Mouse (Mus musculus): ENCODE results near the gene Cop1. TPM values are rescaled to one million over a fixed set of nuclear protein-coding genes. Genes with fewer than 3 reads are reported as not detected.
A peak's percentile ranks its signal among the peaks of the same experiment; 100 is the strongest.
"Not testable (repeated sequence)": the region's sequence is repeated elsewhere in the genome, so short reads cannot be mapped to it uniquely, and the experiment has no call there.

Gene Cop1
- polyA plus RNA-seq (2015; fragmentation: Nextera tagmentation; extraction: Ambion mirVana): 89.5 and 91.8 TPM in 2 replicates

GRCm38 (mm10) chr1:159231781-159232571, at the start of gene Cop1:
TSS of gene Cop1 (plus strand) at chr1:159232320.
- peak within 1 kb of the TSS; percentile 70 for H3K4me2 ChIP-seq
- H3K27me3 ChIP-seq (replicated peaks); H3K9me3 ChIP-seq; H3K4me1 ChIP-seq; H3K36me3 ChIP-seq: not testable (repeated sequence)
- peak within 1 kb of the TSS; percentile 71 for H3K4me3 ChIP-seq (replicated peaks)
- peak; percentile 96 for ATAC-seq (ENCODE audit: insufficient read depth, low FRiP score, low read depth)
- WGBS: under 1% methylated on average over 76 of the region's 97 CpGs
- H3K27ac ChIP-seq: peak within 1 kb of the TSS; percentile 98
- peak within 1 kb of the TSS; percentile 50; the same call in 1 of the 2 replicates for H3K9ac ChIP-seq

- no peak overlapping the region for H3K4me2 ChIP-seq
- H3K27ac ChIP-seq: no peak overlapping the region
- WGBS: 69% methylated on average over 3 of the region's 3 CpGs
- ATAC-seq (ENCODE audit: insufficient read depth, low FRiP score, low read depth): no peak
- H3K9me3 ChIP-seq: no peaks in the 10 kb centered on the region
- no peaks in the 10 kb centered on the region for H3K36me3 ChIP-seq
- no peaks in the 10 kb centered on the region for H3K4me1 ChIP-seq
- H3K9ac ChIP-seq: no peak overlapping the region
- H3K4me3 ChIP-seq (replicated peaks): no peak overlapping the region
- H3K27me3 ChIP-seq (replicated peaks): no peaks in the 10 kb centered on the region
These were observed 45.4 kb upstream of the Cop1 start for GRCm38 (mm10) chr1:159186741-159187140.

- no peaks in the 10 kb centered on the region for H3K9me3 ChIP-seq
- H3K9ac ChIP-seq: no peak overlapping the region
- H3K4me3 ChIP-seq (replicated peaks): no peak overlapping the region
- no peaks in the 10 kb centered on the region for H3K4me1 ChIP-seq
- ATAC-seq (ENCODE audit: insufficient read depth, low FRiP score, low read depth): no peak
- no peak overlapping the region for H3K27ac ChIP-seq
- no peaks in the 10 kb centered on the region for H3K27me3 ChIP-seq (replicated peaks)
- WGBS: 66% methylated on average over 3 of the region's 3 CpGs
- no peak overlapping the region for H3K4me2 ChIP-seq
- no peaks in the 10 kb centered on the region for H3K36me3 ChIP-seq
These were observed 33.5 kb upstream of the Cop1 start for GRCm38 (mm10) chr1:159198603-159199002.

GRCm38 (mm10) chr1:159199606-159200005, 32.5 kb upstream of the Cop1 start:
- H3K4me1 ChIP-seq: no peaks in the 10 kb centered on the region

GRCm38 (mm10) chr1:159201220-159201619, 30.9 kb upstream of the Cop1 start:
- no peak for ATAC-seq (ENCODE audit: insufficient read depth, low FRiP score, low read depth)
- no peak overlapping the region for H3K9ac ChIP-seq
- H3K27me3 ChIP-seq (replicated peaks): no peaks in the 10 kb centered on the region
- H3K36me3 ChIP-seq: no peaks in the 10 kb centered on the region
- no peak overlapping the region for H3K4me2 ChIP-seq
- H3K9me3 ChIP-seq: no peaks in the 10 kb centered on the region
- no peak overlapping the region for H3K27ac ChIP-seq
- H3K4me1 ChIP-seq: no peaks in the 10 kb centered on the region
- H3K4me3 ChIP-seq (replicated peaks): no peak overlapping the region

More at GRCm38 (mm10) chr1:159199606-159200005, 32.5 kb upstream of the Cop1 start:
- H3K36me3 ChIP-seq: no peaks in the 10 kb centered on the region
- H3K9me3 ChIP-seq: no peaks in the 10 kb centered on the region
- 59% methylated on average over 3 of the region's 3 CpGs for WGBS
- H3K9ac ChIP-seq: no peak overlapping the region
- no peaks in the 10 kb centered on the region for H3K27me3 ChIP-seq (replicated peaks)
- ATAC-seq (ENCODE audit: insufficient read depth, low FRiP score, low read depth): no peak; the same call in 1 of the 2 replicates
- H3K27ac ChIP-seq: no peak overlapping the region
- no peak overlapping the region for H3K4me2 ChIP-seq
- no peak overlapping the region for H3K4me3 ChIP-seq (replicated peaks)

GRCm38 (mm10) chr1:159211711-159212110, 20.4 kb upstream of the Cop1 start:
- Histone ChIP-seq H3K4me2 (no peak overlapping the region), H3K27me3 (replicated peaks) (no peaks in the 10 kb centered on the region), H3K27ac (no peak overlapping the region), H3K9me3 (no peaks in the 10 kb centered on the region), H3K4me1 (no peaks in the 10 kb centered on the region), H3K9ac (no peak overlapping the region), H3K4me3 (replicated peaks) (no peak overlapping the region), H3K36me3 (no peaks in the 10 kb centered on the region)
- WGBS: 79% methylated on average over 4 of the region's 4 CpGs
- ATAC-seq (ENCODE audit: insufficient read depth, low FRiP score, low read depth): no peak

- H3K4me1 ChIP-seq: no peaks in the 10 kb centered on the region
- H3K4me2 ChIP-seq: no peak overlapping the region
- no peak overlapping the region for H3K27ac ChIP-seq
- 88% methylated on average over 4 of the region's 4 CpGs for WGBS
- no peaks in the 10 kb centered on the region for H3K36me3 ChIP-seq
- ATAC-seq (ENCODE audit: insufficient read depth, low FRiP score, low read depth): no peak
- no peaks in the 10 kb centered on the region for H3K27me3 ChIP-seq (replicated peaks)
- no peak overlapping the region for H3K4me3 ChIP-seq (replicated peaks)
- H3K9me3 ChIP-seq: no peaks in the 10 kb centered on the region
- no peak overlapping the region for H3K9ac ChIP-seq
These were observed 14.7 kb upstream of the Cop1 start for GRCm38 (mm10) chr1:159217437-159217836.

GRCm38 (mm10) chr1:159222046-159222445, 10.1 kb upstream of the Cop1 start:
- no peaks in the 10 kb centered on the region for H3K27me3 ChIP-seq (replicated peaks)
- no peaks in the 10 kb centered on the region for H3K9me3 ChIP-seq
- H3K9ac ChIP-seq: no peak overlapping the region
- no peaks in the 10 kb centered on the region for H3K36me3 ChIP-seq
- 48% methylated on average over 2 of the region's 2 CpGs for WGBS
- H3K4me1 ChIP-seq: no peaks in the 10 kb centered on the region
- H3K4me3 ChIP-seq (replicated peaks): no peak overlapping the region
- no peak for ATAC-seq (ENCODE audit: insufficient read depth, low FRiP score, low read depth)
- no peak overlapping the region for H3K4me2 ChIP-seq
- no peak overlapping the region for H3K27ac ChIP-seq

- Histone ChIP-seq H3K27me3 (replicated peaks) (no peaks in the 10 kb centered on the region), H3K4me3 (replicated peaks) (no peak overlapping the region), H3K4me2 (no peak overlapping the region), H3K9me3 (no peaks in the 10 kb centered on the region), H3K9ac (no peak overlapping the region), H3K4me1 (no peaks in the 10 kb centered on the region), H3K36me3 (no peaks in the 10 kb centered on the region), H3K27ac (no peak overlapping the region)
- peak; percentile 66; the same call in 1 of the 2 replicates for ATAC-seq (ENCODE audit: insufficient read depth, low FRiP score, low read depth)
- WGBS: 49% methylated on average over 8 of the region's 8 CpGs
These were observed 6.9 kb upstream of the Cop1 start for GRCm38 (mm10) chr1:159225064-159225824.

- peak; percentile 76 for ATAC-seq (ENCODE audit: insufficient read depth, low FRiP score, low read depth)
- H3K36me3 ChIP-seq; H3K9me3 ChIP-seq; H3K27me3 ChIP-seq (replicated peaks); H3K4me1 ChIP-seq: not testable (repeated sequence)
- Histone ChIP-seq H3K27ac (peak overlapping the region; percentile 98), H3K4me3 (replicated peaks) (peak overlapping the region; percentile 71), H3K4me2 (peak overlapping the region; percentile 61), H3K9ac (peak overlapping the region; percentile 40; the same call in 1 of the 2 replicates)
- under 1% methylated on average over 34 of the region's 47 CpGs for WGBS
These were observed 597 bp downstream of the Cop1 start for GRCm38 (mm10) chr1:159232572-159233261.

- H3K27ac ChIP-seq: peak overlapping the region; percentile 10; the same call in 1 of the 2 replicates
- no peak overlapping the region for H3K9ac ChIP-seq
- peak overlapping the region; percentile 71 for H3K4me3 ChIP-seq (replicated peaks)
- no peaks in the 10 kb centered on the region for H3K27me3 ChIP-seq (replicated peaks)
- peak overlapping the region; percentile 61 for H3K4me2 ChIP-seq
- H3K9me3 ChIP-seq: no peaks in the 10 kb centered on the region
- no peaks in the 10 kb centered on the region for H3K36me3 ChIP-seq
- 0 out of 2 replicates have a peak, but pooled peaks cover 8% of the 10 kb centered on the region for H3K4me1 ChIP-seq
- WGBS: 13% methylated on average over 5 of the region's 5 CpGs
- no peak for ATAC-seq (ENCODE audit: insufficient read depth, low FRiP score, low read depth)
These were observed 1.3 kb downstream of the Cop1 start for GRCm38 (mm10) chr1:159233426-159233825.
